Mouse (Mus musculus) embryo, embryonic 11.5 days (tissue): ENCODE data around the gene Pnpla3.
A peak's percentile ranks its signal among the peaks of the same experiment; 100 is the strongest.
"Not testable (repeated sequence)": the region's sequence is repeated elsewhere in the genome, so short reads cannot be mapped to it uniquely, and the experiment has no call there.

Experiments used
- DNase-seq: peaks from one replicate; pipeline ENCODE4 v3.0.0-alpha.2; 2012; ENCODE audit warnings: low read depth, low spot score

Gene Pnpla3

GRCm38 (mm10) chr15:84167600-84167999, at the start of gene Pnpla3:
Gene Pnpla3, plus strand, starts transcription at chr15:84167837.
- DNase-seq, result peak; percentile 95

- no peak for DNase-seq
Observed at GRCm38 (mm10) chr15:84120612-84121011, 47.0 kb upstream of the Pnpla3 start.

- DNase-seq, result no peak
Observed at GRCm38 (mm10) chr15:84121036-84121435, 46.6 kb upstream of the Pnpla3 start.

- no peak for DNase-seq
Observed at GRCm38 (mm10) chr15:84123075-84123474, 44.6 kb upstream of the Pnpla3 start, which contains the start of gene Pnpla5. Gene Pnpla5, minus strand, starts transcription at chr15:84123175.

GRCm38 (mm10) chr15:84124086-84124485, 43.6 kb upstream of the Pnpla3 start:
- no peak for DNase-seq

GRCm38 (mm10) chr15:84126447-84126846, 41.2 kb upstream of the Pnpla3 start:
- no peak for DNase-seq

GRCm38 (mm10) chr15:84126871-84127270, 40.8 kb upstream of the Pnpla3 start:
- no peak for DNase-seq

- DNase-seq, result no peak
Observed at GRCm38 (mm10) chr15:84131096-84131786, 36.4 kb upstream of the Pnpla3 start.

- DNase-seq, result no peak
Observed at GRCm38 (mm10) chr15:84131971-84132370, 35.7 kb upstream of the Pnpla3 start.

GRCm38 (mm10) chr15:84133440-84133839, 34.2 kb upstream of the Pnpla3 start:
- DNase-seq, result no peak

GRCm38 (mm10) chr15:84135472-84135871, 32.2 kb upstream of the Pnpla3 start:
- peak; percentile 24 for DNase-seq

GRCm38 (mm10) chr15:84136473-84137415, 30.9 kb upstream of the Pnpla3 start:
- no peak for DNase-seq

- DNase-seq, result no peak
Observed at GRCm38 (mm10) chr15:84139592-84140005, 28.0 kb upstream of the Pnpla3 start.

GRCm38 (mm10) chr15:84140109-84140508, 27.5 kb upstream of the Pnpla3 start:
- DNase-seq, result no peak

GRCm38 (mm10) chr15:84140929-84141328, 26.7 kb upstream of the Pnpla3 start:
- DNase-seq, result no peak

- no peak for DNase-seq
Observed at GRCm38 (mm10) chr15:84156158-84156557, 11.5 kb upstream of the Pnpla3 start.

- DNase-seq, result not testable (repeated sequence)
Observed at GRCm38 (mm10) chr15:84157530-84157929, 10.1 kb upstream of the Pnpla3 start.

- no peak for DNase-seq
Observed at GRCm38 (mm10) chr15:84161871-84162270, 5.8 kb upstream of the Pnpla3 start.

GRCm38 (mm10) chr15:84166818-84167217, 819 bp upstream of the Pnpla3 start:
- no peak for DNase-seq

GRCm38 (mm10) chr15:84168170-84169161, 829 bp downstream of the Pnpla3 start:
- DNase-seq, result no peak

GRCm38 (mm10) chr15:84169511-84169910, 1.9 kb downstream of the Pnpla3 start:
- no peak for DNase-seq
